Mouse (Mus musculus): ENCODE measurements around the gene Top3b.
A peak's percentile ranks its signal among the peaks of the same experiment; 100 is the strongest.

Gene Top3b

GRCm38 (mm10) chr16:16896382-16897055 is 26.0 kb downstream of the Top3b start, which contains the start of gene Ppm1f:
Ppm1f (plus strand) TSS chr16:16896469.
- peak; percentile 85 for DNase-seq (ENCODE audit: low read depth, low spot score)

- no peak for DNase-seq (ENCODE audit: low read depth, low spot score)
These were observed 26.6 kb downstream of the Top3b start for GRCm38 (mm10) chr16:16897056-16897584.

- DNase-seq (ENCODE audit: low read depth, low spot score): no peak
These were observed 31.8 kb downstream of the Top3b start for GRCm38 (mm10) chr16:16902329-16902728.

- DNase-seq (ENCODE audit: low read depth, low spot score): no peak
These were observed 32.7 kb downstream of the Top3b start for GRCm38 (mm10) chr16:16903188-16903587.

GRCm38 (mm10) chr16:16907799-16908198 is 37.3 kb downstream of the Top3b start:
- DNase-seq (ENCODE audit: low read depth, low spot score): no peak

GRCm38 (mm10) chr16:16911641-16912597 is 41.4 kb downstream of the Top3b start:
- peak; percentile 67 for DNase-seq (ENCODE audit: low read depth, low spot score)

GRCm38 (mm10) chr16:16913440-16913839 is 42.9 kb downstream of the Top3b start:
- DNase-seq (ENCODE audit: low read depth, low spot score): peak; percentile 69

- DNase-seq (ENCODE audit: low read depth, low spot score): peak; percentile 86
These were observed 48.0 kb downstream of the Top3b start for GRCm38 (mm10) chr16:16918441-16919117.

GRCm38 (mm10) chr16:16921021-16921435 is 50.5 kb downstream of the Top3b start:
- no peak for DNase-seq (ENCODE audit: low read depth, low spot score)

GRCm38 (mm10) chr16:16924481-16924880 is 53.9 kb downstream of the Top3b start:
- no peak for DNase-seq (ENCODE audit: low read depth, low spot score)

GRCm38 (mm10) chr16:16926536-16926935 is 56.0 kb downstream of the Top3b start:
- DNase-seq (ENCODE audit: low read depth, low spot score): peak; percentile 72

- DNase-seq (ENCODE audit: low read depth, low spot score): peak; percentile 84
These were observed 58.4 kb downstream of the Top3b start for GRCm38 (mm10) chr16:16928908-16929307.

GRCm38 (mm10) chr16:16930326-16930725 is 59.8 kb downstream of the Top3b start:
- no peak for DNase-seq (ENCODE audit: low read depth, low spot score)

GRCm38 (mm10) chr16:16930810-16931296 is 60.3 kb downstream of the Top3b start:
- DNase-seq (ENCODE audit: low read depth, low spot score): peak; percentile 98

GRCm38 (mm10) chr16:16939543-16939942 is 69.0 kb downstream of the Top3b start:
- no peak for DNase-seq (ENCODE audit: low read depth, low spot score)

GRCm38 (mm10) chr16:16941078-16941477 is 70.5 kb downstream of the Top3b start:
- no peak for DNase-seq (ENCODE audit: low read depth, low spot score)

Measured in telencephalon, adult 2 months (tissue).